Mouse (Mus musculus) lung, embryonic 14.5 days (tissue): ENCODE data around the gene Rab7b. TPM values are rescaled to one million over a fixed set of nuclear protein-coding genes. Genes with fewer than 3 reads are reported as not detected.

Experiments used
- ATAC-seq: fragments of 200-750 bp; cut with Nextera tagmentation; 2 replicates; pipeline ENCODE4 v1.8.0; 2017; ENCODE audit warnings: mild to moderate bottlenecking, moderate TSS enrichment, moderate library complexity; ENCODE audit not compliant: insufficient read depth
- DNase-seq: peaks from one replicate; pipeline ENCODE4 v3.0.0-alpha.2; 2015
- H3K27ac ChIP-seq: fragments of 300-500 bp; sonication (generic); 2 replicates; pipeline ENCODE4 v1.5.1; 2014; ENCODE audit warnings: low read depth, mild to moderate bottlenecking, moderate library complexity
- H3K27me3 ChIP-seq: fragments of 300-500 bp; sonication (generic); 2 replicates; pipeline ENCODE4 v1.6.1; 2014; ENCODE audit warnings: low read length, control low read depth; ENCODE audit not compliant: insufficient read depth
- H3K36me3 ChIP-seq: fragments of 300-500 bp; sonication (generic); 2 replicates; pipeline ENCODE4 v1.6.1; 2014; ENCODE audit warnings: control low read depth; ENCODE audit not compliant: insufficient read depth
- H3K4me1 ChIP-seq: fragments of 300-500 bp; sonication (generic); 2 replicates; pipeline ENCODE4 v1.6.1; 2014; ENCODE audit warnings: antibody characterized with exemption, control low read depth; ENCODE audit not compliant: insufficient read depth
- H3K4me2 ChIP-seq: fragments of 300-500 bp; sonication (generic); 2 replicates; pipeline ENCODE4 v1.6.1; 2014; ENCODE audit warnings: mild to moderate bottlenecking
- H3K4me3 ChIP-seq: fragments of 300-500 bp; sonication (generic); 2 replicates; pipeline ENCODE4 v1.5.1; 2014; ENCODE audit warnings: low read depth, low read length
- H3K9ac ChIP-seq: fragments of 300-500 bp; sonication (generic); 2 replicates; pipeline ENCODE4 v1.6.1; 2014
- H3K9me3 ChIP-seq: fragments of 300-500 bp; sonication (generic); 2 replicates; pipeline ENCODE4 v1.6.1; 2016; ENCODE audit warnings: low read depth, low read length, control low read depth
- CTCF ChIP-seq: IDR thresholded peaks from 2 replicates; pipeline ENCODE4 v1.5.1; 2016; ENCODE audit warnings: antibody characterized with exemption, low read depth
- WGBS: fragments of 180-500 bp; shearing (Covaris S2); extraction: QIAGEN DNeasy Blood & Tissue Kit; methylation state at CpG from one replicate; pipeline ENCODE4 v1.1.7; 2014; 5-methylcytosine and 5-hydroxymethylcytosine counted together
- polyA plus RNA-seq: library from polyadenylated mRNA; unstranded; fragments of >200 nt; fragmentation: Nextera tagmentation; extraction: Ambion mirVana; gene quantifications from 2 replicates; pipeline ENCODE4 v1.2.1, GENCODE M21; 2014

Gene Rab7b
- polyA plus RNA-seq, 1 experiment from 2014 or later, result 1.6 TPM

GRCm38 (mm10) chr1:131703482-131703881 lies 15.0 kb downstream of the Rab7b start:
- DNase-seq, result no peak
- Histone ChIP-seq H3K36me3 (no peaks in the 10 kb centered on the region), H3K9ac (no peak overlapping the region), H3K4me2 (no peak overlapping the region), H3K4me1 (no peaks in the 10 kb centered on the region), H3K9me3 (no peaks in the 10 kb centered on the region), H3K27me3 (no peaks in the 10 kb centered on the region), H3K4me3 (no peak overlapping the region), H3K27ac (no peak overlapping the region)
- 82% methylated on average over 2 of the region's 2 CpGs for WGBS
- ATAC-seq, result no peak
- TF ChIP-seq CTCF, result no peak

GRCm38 (mm10) chr1:131708338-131708737 lies 19.8 kb downstream of the Rab7b start:
- Histone ChIP-seq H3K27me3 (no peaks in the 10 kb centered on the region), H3K9me3 (no peaks in the 10 kb centered on the region), H3K36me3 (no peaks in the 10 kb centered on the region), H3K27ac (no peak overlapping the region), H3K4me3 (no peak overlapping the region), H3K9ac (no peak overlapping the region), H3K4me1 (no peaks in the 10 kb centered on the region), H3K4me2 (no peak overlapping the region)
- TF ChIP-seq CTCF, result peak; percentile 73
- no peak for ATAC-seq
- 14% methylated on average over 4 of the region's 4 CpGs for WGBS
- peak; percentile 75 for DNase-seq

GRCm38 (mm10) chr1:131711518-131711917 lies 23.0 kb downstream of the Rab7b start:
- DNase-seq, result no peak
- 72% methylated on average over 10 of the region's 10 CpGs for WGBS
- no peaks in the 10 kb centered on the region for H3K27me3 ChIP-seq

GRCm38 (mm10) chr1:131712386-131712785 lies 23.9 kb downstream of the Rab7b start:
- 0 out of 2 replicates have a peak, but pooled peaks cover 3% of the 10 kb centered on the region for H3K4me1 ChIP-seq
- TF ChIP-seq CTCF, result peak; percentile 90
- WGBS, result 18% methylated on average over 2 of the region's 2 CpGs
- no peak overlapping the region for H3K27ac ChIP-seq
- DNase-seq (peak; percentile 96), ATAC-seq (peak; percentile 57; the same call in 1 of the 2 replicates)
- H3K4me3 ChIP-seq, result no peak overlapping the region
- H3K36me3 ChIP-seq, result no peaks in the 10 kb centered on the region
- H3K4me2 ChIP-seq, result no peak overlapping the region
- no peak overlapping the region for H3K9ac ChIP-seq
- H3K27me3 ChIP-seq, result no peaks in the 10 kb centered on the region
- no peaks in the 10 kb centered on the region for H3K9me3 ChIP-seq

More at GRCm38 (mm10) chr1:131711518-131711917, 23.0 kb downstream of the Rab7b start:
- no peaks in the 10 kb centered on the region for H3K9me3 ChIP-seq
- ATAC-seq, result no peak
- no peak overlapping the region for H3K27ac ChIP-seq
- no peak overlapping the region for H3K9ac ChIP-seq
- no peak overlapping the region for H3K4me3 ChIP-seq
- H3K36me3 ChIP-seq, result no peaks in the 10 kb centered on the region
- no peak overlapping the region for H3K4me2 ChIP-seq
- H3K4me1 ChIP-seq, result 0 out of 2 replicates have a peak, but pooled peaks cover 3% of the 10 kb centered on the region
- no peak for TF ChIP-seq CTCF

GRCm38 (mm10) chr1:131714388-131715337 lies 26.2 kb downstream of the Rab7b start:
- H3K27ac ChIP-seq, result no peak overlapping the region
- DNase-seq, result peak; percentile 38
- H3K27me3 ChIP-seq, result no peaks in the 10 kb centered on the region
- H3K36me3 ChIP-seq, result no peaks in the 10 kb centered on the region
- no peak overlapping the region for H3K4me2 ChIP-seq
- no peak overlapping the region for H3K9ac ChIP-seq
- TF ChIP-seq CTCF, result peak; percentile 2; the same call in 1 of the 2 replicates
- ATAC-seq, result no peak
- WGBS, result 61% methylated on average over 20 of the region's 20 CpGs
- no peak overlapping the region for H3K4me3 ChIP-seq
- H3K4me1 ChIP-seq, result 0 out of 2 replicates have a peak, but pooled peaks cover 3% of the 10 kb centered on the region
- H3K9me3 ChIP-seq, result no peaks in the 10 kb centered on the region

- Histone ChIP-seq H3K27me3 (no peaks in the 10 kb centered on the region), H3K4me3 (no peak overlapping the region), H3K9me3 (no peaks in the 10 kb centered on the region), H3K27ac (no peak overlapping the region), H3K4me1 (0 out of 2 replicates have a peak, but pooled peaks cover 3% of the 10 kb centered on the region), H3K36me3 (no peaks in the 10 kb centered on the region), H3K9ac (no peak overlapping the region), H3K4me2 (no peak overlapping the region)
- no peak for ATAC-seq
- TF ChIP-seq CTCF, result no peak
- DNase-seq, result no peak
- WGBS, result 73% methylated on average over 16 of the region's 16 CpGs
These were observed 30.6 kb downstream of the Rab7b start for GRCm38 (mm10) chr1:131718952-131719694.

GRCm38 (mm10) chr1:131721989-131722388 lies 33.5 kb downstream of the Rab7b start:
- no peak for TF ChIP-seq CTCF

More at GRCm38 (mm10) chr1:131721989-131722388, 33.5 kb downstream of the Rab7b start:
- no peak overlapping the region for H3K9ac ChIP-seq
- H3K27me3 ChIP-seq, result no peaks in the 10 kb centered on the region
- ATAC-seq (no peak), DNase-seq (no peak)
- no peaks in the 10 kb centered on the region for H3K4me1 ChIP-seq
- 59% methylated on average over 3 of the region's 3 CpGs for WGBS
- no peaks in the 10 kb centered on the region for H3K36me3 ChIP-seq
- no peak overlapping the region for H3K27ac ChIP-seq
- no peak overlapping the region for H3K4me3 ChIP-seq
- H3K9me3 ChIP-seq, result no peaks in the 10 kb centered on the region
- H3K4me2 ChIP-seq, result no peak overlapping the region
